Mouse (Mus musculus) forebrain, embryonic 16.5 days (tissue): Measurements from ENCODE around the gene Fam83b. TPM values are rescaled to one million over a fixed set of nuclear protein-coding genes. Genes with fewer than 3 reads are reported as not detected.

Experiments
- ATAC-seq: fragments of 200-750 bp; cut with Nextera tagmentation; 2 replicates; pipeline ENCODE4 v1.8.0; 2017; ENCODE audit warnings: mild to moderate bottlenecking, moderate library complexity
- H3K27ac ChIP-seq: fragments of 300-500 bp; sonication (generic); 2 replicates; pipeline ENCODE4 v1.5.1; 2014; ENCODE audit warnings: low read length, control low read depth
- H3K27me3 ChIP-seq: fragments of 300-500 bp; sonication (generic); replicated peaks from 2 replicates; pipeline ENCODE4 v1.6.1; 2014; ENCODE audit warnings: low read length; ENCODE audit not compliant: control insufficient read depth, insufficient read depth
- H3K36me3 ChIP-seq: fragments of 300-500 bp; sonication (generic); 2 replicates; pipeline ENCODE4 v1.6.1; 2014; ENCODE audit not compliant: control insufficient read depth, insufficient read depth
- H3K4me1 ChIP-seq: fragments of 300-500 bp; sonication (generic); replicated peaks from 2 replicates; pipeline ENCODE4 v1.6.1; 2014; ENCODE audit warnings: low read length; ENCODE audit not compliant: control insufficient read depth, insufficient read depth
- H3K4me2 ChIP-seq: fragments of 300-500 bp; sonication (generic); 2 replicates; pipeline ENCODE4 v1.6.1; 2014; ENCODE audit warnings: mild to moderate bottlenecking, low read length, control low read depth
- H3K4me3 ChIP-seq: fragments of 300-500 bp; sonication (generic); replicated peaks from 2 replicates; pipeline ENCODE4 v1.5.1; 2014; ENCODE audit warnings: mild to moderate bottlenecking, low read length, control low read depth
- H3K9ac ChIP-seq: fragments of 300-500 bp; sonication (generic); replicated peaks from 2 replicates; pipeline ENCODE4 v1.6.1; 2014; ENCODE audit warnings: low read depth, low read length, control low read depth
- H3K9me3 ChIP-seq: fragments of 300-500 bp; sonication (generic); 2 replicates; pipeline ENCODE4 v1.6.1; 2016; ENCODE audit warnings: low read length; ENCODE audit not compliant: control insufficient read depth
- WGBS: fragments of 180-500 bp; shearing (Covaris S2); extraction: QIAGEN DNeasy Blood & Tissue Kit; methylation state at CpG from one replicate; pipeline ENCODE4 v1.1.7; 2014; 5-methylcytosine and 5-hydroxymethylcytosine counted together
- polyA plus RNA-seq: library from polyadenylated mRNA; unstranded; fragments of >200 nt; fragmentation: Nextera tagmentation; extraction: Ambion mirVana; gene quantifications from 2 replicates; pipeline ENCODE4 v1.2.1, GENCODE M21; 2015

The Fam83b gene
- polyA plus RNA-seq: 0.10 TPM in 1 of 2 replicates, not detected in the other

- Histone ChIP-seq H3K27me3 (peaks cover 9% of the 10 kb centered on the region), H3K36me3 (no peaks in the 10 kb centered on the region), H3K4me2 (peak within 1 kb of the TSS; percentile 97), H3K4me1 (peaks cover 8% of the 10 kb centered on the region), H3K27ac (no peak within 1 kb of the TSS), H3K9ac (peak within 1 kb of the TSS; percentile 52), H3K9me3 (no peaks in the 10 kb centered on the region), H3K4me3 (peak within 1 kb of the TSS; percentile 55)
- 5% methylated on average over 40 of the region's 40 CpGs for WGBS
- peak; percentile 71 for ATAC-seq
Measured at GRCm38 (mm10) chr9:76566515-76567280, at the start of gene Fam83b. Fam83b (minus strand) TSS chr9:76567116.

- no peaks in the 10 kb centered on the region for H3K27me3 ChIP-seq
- H3K9me3 ChIP-seq: no peaks in the 10 kb centered on the region
- H3K4me2 ChIP-seq: no peak overlapping the region
- H3K9ac ChIP-seq: no peak overlapping the region
- 75% methylated on average over 4 of the region's 4 CpGs for WGBS
- ATAC-seq: no peak
- H3K27ac ChIP-seq: no peak overlapping the region
- H3K36me3 ChIP-seq: no peaks in the 10 kb centered on the region
- H3K4me3 ChIP-seq: no peak overlapping the region
- no peaks in the 10 kb centered on the region for H3K4me1 ChIP-seq
Measured at GRCm38 (mm10) chr9:76614165-76614564, 47.2 kb upstream of the Fam83b start.

GRCm38 (mm10) chr9:76603744-76604143, 36.8 kb upstream of the Fam83b start:
- Histone ChIP-seq H3K9me3 (no peaks in the 10 kb centered on the region), H3K27ac (no peak overlapping the region), H3K27me3 (no peaks in the 10 kb centered on the region), H3K4me1 (no peaks in the 10 kb centered on the region), H3K36me3 (no peaks in the 10 kb centered on the region), H3K4me2 (no peak overlapping the region), H3K9ac (no peak overlapping the region), H3K4me3 (no peak overlapping the region)
- WGBS: 69% methylated on average over 5 of the region's 5 CpGs
- no peak for ATAC-seq

GRCm38 (mm10) chr9:76602874-76603273, 36.0 kb upstream of the Fam83b start:
- WGBS: 88% methylated on average over 2 of the region's 2 CpGs
- no peaks in the 10 kb centered on the region for H3K27me3 ChIP-seq
- no peak for ATAC-seq

GRCm38 (mm10) chr9:76597395-76597794, 30.5 kb upstream of the Fam83b start:
- Histone ChIP-seq H3K9ac (no peak overlapping the region), H3K4me3 (no peak overlapping the region), H3K9me3 (no peaks in the 10 kb centered on the region), H3K27me3 (no peaks in the 10 kb centered on the region), H3K4me1 (no peaks in the 10 kb centered on the region), H3K27ac (no peak overlapping the region), H3K4me2 (no peak overlapping the region), H3K36me3 (no peaks in the 10 kb centered on the region)
- ATAC-seq: no peak
- 71% methylated on average over 4 of the region's 4 CpGs for WGBS

More at GRCm38 (mm10) chr9:76602874-76603273, 36.0 kb upstream of the Fam83b start:
- Histone ChIP-seq H3K4me1 (no peaks in the 10 kb centered on the region), H3K36me3 (no peaks in the 10 kb centered on the region), H3K4me3 (no peak overlapping the region), H3K9ac (no peak overlapping the region), H3K27ac (no peak overlapping the region), H3K9me3 (no peaks in the 10 kb centered on the region), H3K4me2 (no peak overlapping the region)

GRCm38 (mm10) chr9:76593841-76594240, 26.9 kb upstream of the Fam83b start:
- Histone ChIP-seq H3K27ac (no peak overlapping the region), H3K4me1 (no peaks in the 10 kb centered on the region), H3K9me3 (no peaks in the 10 kb centered on the region), H3K4me2 (no peak overlapping the region), H3K36me3 (no peaks in the 10 kb centered on the region), H3K27me3 (no peaks in the 10 kb centered on the region), H3K4me3 (no peak overlapping the region), H3K9ac (no peak overlapping the region)
- ATAC-seq: no peak
- WGBS: 68% methylated on average over 2 of the region's 2 CpGs

GRCm38 (mm10) chr9:76583943-76584342, 17.0 kb upstream of the Fam83b start:
- no peak for ATAC-seq
- H3K27me3 ChIP-seq: no peaks in the 10 kb centered on the region
- H3K9me3 ChIP-seq: no peaks in the 10 kb centered on the region
- no peak overlapping the region for H3K9ac ChIP-seq
- no peaks in the 10 kb centered on the region for H3K36me3 ChIP-seq
- 93% methylated on average over 6 of the region's 6 CpGs for WGBS
- H3K4me2 ChIP-seq: no peak overlapping the region
- H3K4me1 ChIP-seq: no peaks in the 10 kb centered on the region
- H3K4me3 ChIP-seq: no peak overlapping the region
- no peak overlapping the region for H3K27ac ChIP-seq

GRCm38 (mm10) chr9:76581966-76582365, 15.1 kb upstream of the Fam83b start:
- no peak for ATAC-seq
- no peak overlapping the region for H3K4me2 ChIP-seq
- no peak overlapping the region for H3K27ac ChIP-seq
- no peaks in the 10 kb centered on the region for H3K27me3 ChIP-seq
- 89% methylated on average over 5 of the region's 5 CpGs for WGBS
- no peaks in the 10 kb centered on the region for H3K36me3 ChIP-seq
- no peaks in the 10 kb centered on the region for H3K4me1 ChIP-seq
- no peaks in the 10 kb centered on the region for H3K9me3 ChIP-seq
- H3K9ac ChIP-seq: no peak overlapping the region
- no peak overlapping the region for H3K4me3 ChIP-seq

GRCm38 (mm10) chr9:76567281-76567655, 352 bp upstream of the Fam83b start:
- peak; percentile 31 for ATAC-seq
- under 1% methylated on average over 13 of the region's 13 CpGs for WGBS
- no peaks in the 10 kb centered on the region for H3K9me3 ChIP-seq
- H3K4me1 ChIP-seq: peaks cover 8% of the 10 kb centered on the region
- no peak overlapping the region for H3K27ac ChIP-seq
- peaks cover 9% of the 10 kb centered on the region for H3K27me3 ChIP-seq
- no peaks in the 10 kb centered on the region for H3K36me3 ChIP-seq
- peak overlapping the region; percentile 97 for H3K4me2 ChIP-seq
- H3K9ac ChIP-seq: peak overlapping the region; percentile 52
- peak overlapping the region; percentile 55 for H3K4me3 ChIP-seq
